Mouse (Mus musculus) hindbrain, embryonic 10.5 days (tissue): ENCODE measurements around the gene Lrrc20. TPM values are rescaled to one million over a fixed set of nuclear protein-coding genes. Genes with fewer than 3 reads are reported as not detected.
"Not testable (repeated sequence)": the region's sequence is repeated elsewhere in the genome, so short reads cannot be mapped to it uniquely, and the experiment has no call there.

Source experiments
- DNase-seq: peaks from one replicate; pipeline ENCODE4 v3.0.0-alpha.2; 2017; ENCODE audit warnings: low spot score
- H3K27ac ChIP-seq: fragments of 300-500 bp; sonication (generic); 2 replicates; pipeline ENCODE4 v1.5.1; 2016; ENCODE audit warnings: mild to moderate bottlenecking, moderate library complexity
- H3K27me3 ChIP-seq: fragments of 300-500 bp; sonication (generic); 2 replicates; pipeline ENCODE4 v1.6.1; 2016; ENCODE audit warnings: mild to moderate bottlenecking; ENCODE audit not compliant: poor library complexity, insufficient read depth, severe bottlenecking
- H3K36me3 ChIP-seq: fragments of 300-500 bp; sonication (generic); 2 replicates; pipeline ENCODE4 v1.6.1; 2016; ENCODE audit warnings: mild to moderate bottlenecking, moderate library complexity
- H3K4me1 ChIP-seq: fragments of 300-500 bp; sonication (generic); replicated peaks from 2 replicates; pipeline ENCODE4 v1.6.1; 2016; ENCODE audit warnings: mild to moderate bottlenecking
- H3K4me3 ChIP-seq: fragments of 300-500 bp; sonication (generic); 2 replicates; pipeline ENCODE4 v1.5.1; 2016; ENCODE audit warnings: mild to moderate bottlenecking, moderate library complexity
- H3K9me3 ChIP-seq: fragments of 300-500 bp; sonication (generic); 2 replicates; pipeline ENCODE4 v1.6.1; 2016; ENCODE audit warnings: mild to moderate bottlenecking, moderate library complexity
- WGBS: fragments of 180-500 bp; shearing (Covaris S2); methylation state at CpG from one replicate; pipeline ENCODE4 v1.1.7; 2016; 5-methylcytosine and 5-hydroxymethylcytosine counted together
- polyA plus RNA-seq: library from polyadenylated mRNA; unstranded; fragments of >200 nt; fragmentation: Nextera tagmentation; extraction: Ambion mirVana; gene quantifications from 2 replicates; pipeline ENCODE4 v1.2.1, GENCODE M21; 2016

Lrrc20 gene
- polyA plus RNA-seq, 1 experiment from 2014 or later = 13.5 TPM

DNA sequence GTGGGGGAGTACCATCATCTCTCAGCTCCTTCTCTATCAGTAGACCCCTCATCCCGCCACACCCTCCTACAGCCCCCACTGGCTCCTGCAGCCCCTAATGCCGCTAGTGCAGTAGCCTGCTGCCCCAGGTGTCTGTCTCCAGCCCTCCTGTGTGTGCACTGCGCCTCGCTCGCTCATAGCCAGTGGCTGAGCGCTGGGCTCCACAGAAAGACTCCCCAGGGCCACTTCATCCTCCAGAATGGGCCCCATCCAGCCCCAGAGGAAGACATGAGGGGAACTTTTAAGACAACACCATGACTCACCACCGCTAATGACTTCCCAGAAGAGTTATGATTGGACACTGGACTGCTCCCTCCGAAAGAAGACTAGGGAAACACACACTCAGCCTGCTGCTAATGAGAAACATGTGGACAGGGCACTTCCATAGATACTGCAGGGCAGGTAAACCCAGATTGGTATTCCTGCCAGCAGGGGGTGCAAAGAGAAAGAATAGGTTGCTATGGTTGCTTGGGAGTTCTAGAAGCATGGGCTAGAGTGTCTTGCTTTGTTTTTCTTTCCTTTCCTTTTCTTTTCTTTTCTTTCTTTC lies 135.1 kb downstream of the Lrrc20 start:
- no peak overlapping the region for H3K4me3 ChIP-seq
- WGBS = 74% methylated on average over 8 of the region's 8 CpGs
- no peak overlapping the region for H3K27ac ChIP-seq
- no peaks in the 10 kb centered on the region for H3K9me3 ChIP-seq
- no peak for DNase-seq
- H3K27me3 ChIP-seq = no peaks in the 10 kb centered on the region
- no peaks in the 10 kb centered on the region for H3K36me3 ChIP-seq
- 0 out of 2 replicates have a peak, but pooled peaks cover 5% of the 10 kb centered on the region for H3K4me1 ChIP-seq

DNA sequence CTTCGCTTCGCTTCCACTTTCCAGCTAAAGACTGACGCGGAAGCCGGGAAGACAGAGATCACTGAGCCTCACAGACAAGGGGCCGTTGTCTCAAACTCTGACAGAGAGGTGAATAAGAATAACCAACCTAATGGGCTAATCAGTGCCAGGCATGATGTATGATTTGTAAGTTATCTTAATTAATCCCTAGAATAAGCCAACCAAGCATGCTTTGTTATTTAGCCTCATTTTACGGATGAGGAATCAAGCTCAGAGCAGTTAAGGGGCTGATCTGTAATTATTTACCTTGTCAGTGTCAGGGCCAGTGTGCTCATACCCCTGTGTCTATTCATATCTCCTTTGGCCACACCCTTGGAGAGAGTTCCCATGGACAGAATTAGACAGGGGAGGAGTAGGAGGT lies 138.7 kb downstream of the Lrrc20 start:
- WGBS = 93% methylated on average over 7 of the region's 7 CpGs
- Histone ChIP-seq H3K27ac (no peak overlapping the region), H3K36me3 (no peaks in the 10 kb centered on the region), H3K9me3 (peaks cover 6% of the 10 kb centered on the region; the same call in 1 of the 2 replicates), H3K27me3 (no peaks in the 10 kb centered on the region), H3K4me1 (0 out of 2 replicates have a peak, but pooled peaks cover 5% of the 10 kb centered on the region), H3K4me3 (no peak overlapping the region)
- DNase-seq = no peak

GRCm38 (mm10) chr10:61618528-61618927 lies 142.9 kb downstream of the Lrrc20 start:
- WGBS = 81% methylated on average over 2 of the region's 2 CpGs
- H3K4me3 ChIP-seq = no peak overlapping the region

GRCm38 (mm10) chr10:61621681-61622080 lies 146.1 kb downstream of the Lrrc20 start:
- DNase-seq = no peak
- H3K4me1 ChIP-seq = peaks cover 16% of the 10 kb centered on the region
- H3K9me3 ChIP-seq = peaks cover 6% of the 10 kb centered on the region; the same call in 1 of the 2 replicates
- no peaks in the 10 kb centered on the region for H3K36me3 ChIP-seq
- peaks cover 32% of the 10 kb centered on the region for H3K27me3 ChIP-seq
- no peak overlapping the region for H3K27ac ChIP-seq
- WGBS = 70% methylated on average over 9 of the region's 9 CpGs
- no peak overlapping the region for H3K4me3 ChIP-seq

More at GRCm38 (mm10) chr10:61618528-61618927, 142.9 kb downstream of the Lrrc20 start:
- H3K36me3 ChIP-seq = no peaks in the 10 kb centered on the region
- peaks cover 6% of the 10 kb centered on the region; the same call in 1 of the 2 replicates for H3K9me3 ChIP-seq
- no peak overlapping the region for H3K27ac ChIP-seq
- H3K4me1 ChIP-seq = no peaks in the 10 kb centered on the region
- H3K27me3 ChIP-seq = peaks cover under 1% of the 10 kb centered on the region; the same call in 1 of the 2 replicates
- no peak for DNase-seq

GRCm38 (mm10) chr10:61623874-61624273 lies 148.3 kb downstream of the Lrrc20 start:
- not testable (repeated sequence) for DNase-seq, H3K36me3 ChIP-seq, H3K4me3 ChIP-seq, H3K27ac ChIP-seq, H3K9me3 ChIP-seq
- H3K27me3 ChIP-seq = peaks cover 45% of the 10 kb centered on the region
- H3K4me1 ChIP-seq = peaks cover 26% of the 10 kb centered on the region
- whole genome bisulfite sequencing = 69% methylated on average over 3 of the region's 3 CpGs

DNA sequence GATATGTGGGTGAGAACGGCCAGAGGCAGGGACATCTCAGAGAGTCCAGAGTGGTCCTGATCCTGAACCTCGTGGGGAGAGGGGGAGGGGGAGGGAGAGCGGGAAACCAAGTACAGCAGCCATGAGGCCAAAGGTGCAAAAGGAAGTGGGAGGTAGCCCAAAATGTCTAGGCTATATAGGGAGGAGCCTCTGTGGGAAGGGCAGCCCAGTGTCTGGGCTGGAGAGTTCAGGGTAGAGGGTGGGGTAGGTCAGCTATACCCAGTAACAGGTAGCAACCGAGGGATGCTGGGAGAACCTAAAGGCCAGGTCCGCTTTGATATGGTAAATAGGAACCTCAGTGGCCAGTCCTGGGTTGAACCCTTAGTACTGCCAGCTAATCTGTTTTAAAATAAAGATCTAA lies 149.2 kb downstream of the Lrrc20 start:
- no peak overlapping the region for H3K4me3 ChIP-seq
- H3K27me3 ChIP-seq = peaks cover 45% of the 10 kb centered on the region
- peaks cover 26% of the 10 kb centered on the region for H3K4me1 ChIP-seq
- no peak for DNase-seq
- WGBS = 28% methylated on average over 5 of the region's 5 CpGs
- H3K9me3 ChIP-seq = no peaks in the 10 kb centered on the region
- no peaks in the 10 kb centered on the region for H3K36me3 ChIP-seq
- no peak overlapping the region for H3K27ac ChIP-seq

DNA sequence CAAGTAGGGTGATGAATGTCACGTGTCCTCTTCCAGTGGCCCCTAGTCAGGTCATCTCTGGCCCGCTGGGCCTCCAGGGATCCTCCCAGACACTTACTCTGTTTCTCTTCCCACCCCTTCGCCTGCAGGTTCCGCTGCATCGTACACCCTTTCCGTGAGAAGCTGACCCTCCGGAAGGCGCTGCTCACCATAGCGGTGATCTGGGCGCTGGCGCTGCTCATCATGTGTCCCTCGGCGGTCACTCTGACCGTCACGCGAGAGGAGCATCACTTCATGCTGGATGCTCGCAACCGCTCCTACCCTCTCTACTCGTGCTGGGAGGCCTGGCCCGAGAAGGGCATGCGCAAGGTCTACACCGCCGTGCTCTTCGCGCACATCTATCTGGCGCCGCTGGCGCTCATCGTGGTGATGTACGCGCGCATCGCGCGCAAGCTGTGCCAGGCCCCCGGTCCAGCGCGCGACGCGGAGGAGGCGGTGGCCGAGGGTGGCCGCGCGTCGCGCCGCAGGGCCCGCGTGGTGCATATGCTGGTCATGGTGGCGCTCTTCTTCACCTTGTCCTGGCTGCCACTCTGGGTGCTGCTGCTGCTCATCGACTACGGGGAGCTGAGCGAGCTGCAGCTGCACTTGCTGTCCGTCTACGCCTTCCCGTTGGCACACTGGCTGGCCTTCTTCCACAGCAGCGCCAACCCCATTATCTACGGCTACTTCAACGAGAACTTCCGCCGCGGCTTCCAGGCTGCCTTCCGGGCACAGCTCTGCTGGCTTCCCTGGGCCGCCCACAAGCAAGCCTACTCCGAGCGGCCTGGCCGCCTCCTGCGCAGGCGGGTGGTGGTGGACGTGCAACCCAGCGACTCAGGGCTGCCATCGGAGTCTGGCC lies 150.0 kb downstream of the Lrrc20 start:
- peak; percentile 45 for DNase-seq
- 3% methylated on average over 74 of the region's 74 CpGs for WGBS
- peaks cover 26% of the 10 kb centered on the region for H3K4me1 ChIP-seq
- peak overlapping the region; percentile 57 for H3K4me3 ChIP-seq
- H3K9me3 ChIP-seq = no peaks in the 10 kb centered on the region
- H3K27ac ChIP-seq = peak overlapping the region; percentile 70
- peaks cover 45% of the 10 kb centered on the region for H3K27me3 ChIP-seq
- no peaks in the 10 kb centered on the region for H3K36me3 ChIP-seq

DNA sequence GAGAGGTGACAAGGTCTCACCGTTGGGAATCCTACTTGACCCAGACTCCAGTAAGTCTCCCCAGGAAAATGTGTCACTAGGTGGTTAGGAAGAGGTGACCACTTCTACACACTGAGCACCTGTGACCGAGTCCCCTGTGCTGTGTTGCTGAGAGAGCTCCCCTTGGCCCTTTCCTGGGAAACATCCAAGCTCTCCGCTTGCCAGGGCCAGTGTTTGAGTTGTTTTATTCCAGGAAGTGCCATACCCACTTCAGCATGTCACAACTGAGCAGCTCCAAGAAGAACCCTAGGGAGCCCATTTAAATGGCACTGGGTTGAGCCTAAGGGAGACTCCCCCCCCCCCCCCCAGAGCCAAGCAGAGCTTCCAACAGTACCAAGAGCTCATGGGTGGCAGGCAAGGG lies 150.9 kb downstream of the Lrrc20 start:
- no peaks in the 10 kb centered on the region for H3K9me3 ChIP-seq
- no peak for DNase-seq
- 75% methylated on average over 3 of the region's 3 CpGs for WGBS
- H3K4me1 ChIP-seq = peaks cover 26% of the 10 kb centered on the region
- no peak overlapping the region for H3K27ac ChIP-seq
- H3K4me3 ChIP-seq = no peak overlapping the region
- H3K27me3 ChIP-seq = peaks cover 45% of the 10 kb centered on the region
- H3K36me3 ChIP-seq = no peaks in the 10 kb centered on the region

DNA sequence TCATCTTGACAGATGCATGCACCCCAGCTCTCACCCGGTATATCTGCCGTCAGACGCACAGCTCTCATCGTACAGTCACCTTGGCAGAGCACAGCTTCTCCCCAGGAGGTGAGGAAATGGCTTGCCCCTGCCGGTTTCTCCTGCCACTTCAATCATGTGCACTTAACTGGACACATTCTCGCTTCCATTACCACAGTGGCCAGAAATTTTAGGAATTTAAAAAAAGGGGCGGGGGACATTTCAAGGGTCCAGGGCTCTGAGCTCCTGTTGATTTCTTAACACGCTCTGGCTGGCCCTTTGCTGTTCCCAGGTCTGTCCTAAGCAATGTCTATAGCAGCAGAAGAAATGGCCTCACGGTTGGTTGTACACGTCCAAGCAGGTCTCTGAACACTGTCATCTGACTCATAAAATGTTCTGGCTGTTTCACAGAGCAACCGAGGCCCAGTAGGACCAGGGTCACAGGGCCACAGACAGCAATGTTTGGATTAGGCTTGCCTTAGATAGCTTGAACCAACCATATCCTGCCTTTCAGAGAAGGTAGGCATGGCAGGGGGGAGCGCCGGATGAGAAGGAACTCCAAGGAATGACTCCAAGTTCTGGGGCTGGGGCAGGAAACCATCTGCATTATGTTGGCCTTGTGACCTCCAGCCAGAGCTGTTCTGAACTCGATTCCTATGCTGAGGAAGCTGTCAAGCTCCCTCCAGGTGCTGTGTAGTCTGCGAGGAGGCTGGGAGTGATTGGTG lies 151.8 kb downstream of the Lrrc20 start:
- Histone ChIP-seq H3K36me3 (no peaks in the 10 kb centered on the region), H3K27me3 (peaks cover 45% of the 10 kb centered on the region), H3K4me1 (peaks cover 26% of the 10 kb centered on the region), H3K27ac (no peak overlapping the region), H3K4me3 (no peak overlapping the region), H3K9me3 (no peaks in the 10 kb centered on the region)
- 68% methylated on average over 15 of the region's 15 CpGs for WGBS
- DNase-seq = peak; percentile 54

DNA sequence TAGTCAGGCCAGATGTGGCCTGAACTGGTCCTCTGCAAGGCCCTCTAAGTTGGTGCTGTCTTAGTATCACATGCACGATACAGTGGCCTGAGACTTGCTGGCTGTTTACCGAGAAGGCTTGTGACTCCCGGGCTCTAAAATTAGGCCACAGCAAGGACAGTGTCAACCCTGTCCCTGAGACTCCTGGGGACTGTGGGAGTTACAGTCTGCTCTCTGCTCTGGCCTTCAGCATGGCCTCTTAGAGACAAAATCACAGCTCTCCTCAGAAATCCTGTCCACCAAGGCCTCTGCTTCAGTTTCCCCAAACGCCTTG lies 152.3 kb downstream of the Lrrc20 start:
- Histone ChIP-seq H3K27me3 (peaks cover 45% of the 10 kb centered on the region), H3K4me3 (no peak overlapping the region), H3K36me3 (no peaks in the 10 kb centered on the region), H3K27ac (no peak overlapping the region), H3K4me1 (peaks cover 26% of the 10 kb centered on the region), H3K9me3 (no peaks in the 10 kb centered on the region)
- WGBS = 79% methylated on average over 4 of the region's 4 CpGs
- no peak for DNase-seq
